ENCODE assay signal across 16 mouse cellular contexts in the genomic region with DNA sequence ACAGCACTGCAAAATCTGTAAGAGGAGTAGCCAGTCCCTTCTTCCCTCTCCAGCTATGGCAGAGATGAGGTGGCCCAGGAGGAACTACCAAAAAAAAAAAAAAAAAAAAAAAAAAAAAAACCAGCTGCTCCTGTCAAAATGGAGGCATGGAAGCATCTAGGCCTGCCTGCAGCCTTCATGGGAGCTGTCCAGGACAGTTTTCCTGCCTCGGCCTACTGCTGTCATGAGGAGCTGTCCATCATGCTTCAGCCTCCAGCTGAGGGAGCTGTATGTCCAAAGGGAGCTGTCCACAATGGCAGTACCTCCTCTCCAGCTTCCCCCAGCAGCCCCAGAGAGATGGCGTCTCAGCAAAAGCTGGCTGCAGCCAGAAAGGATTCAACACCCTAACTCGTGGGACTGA. TPM values are rescaled to one million over a fixed set of nuclear protein-coding genes. Genes with fewer than 3 reads are reported as not detected.
A peak's percentile ranks its signal among the peaks of the same experiment; 100 is the strongest.
DNase-seq lines count a peak whose midpoint lies in the region; ATAC-seq and TF ChIP-seq lines count a peak whose summit lies in the region.
"Had no signal": no experiment of that assay in that cellular context is flagged by ENCODE, and none has a peak within 500 bp of the region (broad histone marks: within the 10 kb centered on the region; RNA-seq: fewer than 3 reads in every experiment).

No protein-coding gene starts in this region.

- dilution Hi-C loops in CH12.LX (cut with MboI; ENCODE audit: extremely low pct_ligation_motif_present, extremely low pct_unique_long_range_greater_than_20kb, low sequenced_read_pairs), result no loop called here

- WGBS in intestine, postnatal 0 days, result 68% methylated on average over 3 of the region's 3 CpGs

- TF ChIP-seq CTCF in CH12.LX (conservative IDR thresholded peaks at IDR 0.05 in 1 of 2, IDR thresholded peaks at IDR 0.05 in 1 of 2; ENCODE audit: low read depth in 2 of 2, low read length in 2 of 2), result no peak
- no peak for TF ChIP-seq CTCF in intestine, postnatal 0 days (IDR thresholded peaks at IDR 0.05; ENCODE audit: low read depth)
- no peak for TF ChIP-seq CTCF in layer of hippocampus, adult 2 months (conservative IDR thresholded peaks at IDR 0.05)

- no peaks in the 10 kb centered on the region for H3K36me3 ChIP-seq in CH12.LX (replicated peaks in 1 of 2; ENCODE audit: control insufficient read depth in 1 of 2, insufficient read depth in 1 of 2, low read length in 1 of 2)
- H3K36me3 ChIP-seq in intestine, postnatal 0 days (ENCODE audit: control insufficient read depth, insufficient read depth), result no peaks in the 10 kb centered on the region
- H3K36me3 ChIP-seq: midbrain, embryonic 13.5 days had no signal

- no peak for TF ChIP-seq RAD21 in CH12.LX (IDR thresholded peaks at IDR 0.05; ENCODE audit: low read depth, low read length)

- H3K4me2 ChIP-seq in CH12.LX (ENCODE audit: insufficient read depth, low read depth, poor library complexity, severe bottlenecking), result no peak overlapping the region
- no peak overlapping the region for H3K4me2 ChIP-seq in intestine, postnatal 0 days (replicated peaks; ENCODE audit: low read depth)
- H3K4me2 ChIP-seq: midbrain, embryonic 13.5 days had no signal

- DNase-seq in 416B (ENCODE audit: low read depth) (peak; percentile 62), CH12.LX (ENCODE audit: extremely low read depth) (no peak), ZHBTc4 (ENCODE audit: low read depth, low spot score) (peak; percentile 85)
- no peak for DNase-seq in adrenal gland, adult (ENCODE audit: inconsistent age in 2 of 2, low spot score in 1 of 2)
- no peak for DNase-seq in layer of hippocampus, adult 2 months (ENCODE audit: low spot score in 2 of 2)
- DNase-seq in adrenal gland, postnatal 4 days (ENCODE audit: low spot score in 2 of 2), result no peak
- DNase-seq in thymus, postnatal 36 days, result no peak
- DNase-seq: cerebellum, adult 11-12 months; cerebellum, postnatal 36 days; kidney, postnatal 25 days; left cerebral cortex, postnatal 4 days; lung, postnatal 4 days; thymus, postnatal 4 days had no signal

- no peak overlapping the region for H3K4me3 ChIP-seq in CH12.LX (replicated peaks in 1 of 3; ENCODE audit: low read depth in 2 of 3, low read length in 2 of 3, poor library complexity in 1 of 3)
- H3K4me3 ChIP-seq in intestine, postnatal 0 days (ENCODE audit: low read depth, low read length), result no peak overlapping the region
- H3K4me3 ChIP-seq in layer of hippocampus, adult 2 months, result no peak overlapping the region
- H3K4me3 ChIP-seq: midbrain, embryonic 13.5 days had no signal

- peak; percentile 19; the same call in 1 of the 2 replicates for ATAC-seq in intestine, postnatal 0 days
- ATAC-seq: forebrain, embryonic 14.5 days; midbrain, embryonic 13.5 days had no signal

- no peaks in the 10 kb centered on the region for H3K4me1 ChIP-seq in CH12.LX (ENCODE audit: control insufficient read depth in 1 of 2, insufficient read depth in 2 of 2)
- H3K4me1 ChIP-seq in intestine, postnatal 0 days (replicated peaks; ENCODE audit: control insufficient read depth, insufficient read depth, low read length), result no peaks in the 10 kb centered on the region
- H3K4me1 ChIP-seq: midbrain, embryonic 13.5 days had no signal

- no peak overlapping the region for H3K27ac ChIP-seq in CH12.LX (ENCODE audit: insufficient read depth, low read depth)
- H3K27ac ChIP-seq in intestine, postnatal 0 days (ENCODE audit: low read depth, low read length), result no peak overlapping the region
- no peak overlapping the region for H3K27ac ChIP-seq in layer of hippocampus, adult 2 months
- H3K27ac ChIP-seq: midbrain, embryonic 13.5 days had no signal

- H3K79me2 ChIP-seq in CH12.LX (replicated peaks; ENCODE audit: control insufficient read depth, extremely low read depth, insufficient read depth, poor library complexity, severe bottlenecking), result no peaks in the 10 kb centered on the region

- in situ Hi-C loops in CH12.LX (cut with MboI; ENCODE audit: low pct_ligation_motif_present, low pct_unique_long_range_greater_than_20kb, low sequenced_read_pairs), result no loop called here

- no peak for TF ChIP-seq EP300 in CH12.LX (IDR thresholded peaks at IDR 0.05; ENCODE audit: low read length)

- no peaks in the 10 kb centered on the region for H3K9me3 ChIP-seq in CH12.LX (replicated peaks; ENCODE audit: low read length)
- no peaks in the 10 kb centered on the region for H3K9me3 ChIP-seq in intestine, postnatal 0 days (ENCODE audit: control insufficient read depth)
- H3K9me3 ChIP-seq: midbrain, embryonic 13.5 days had no signal

- no peak for TF ChIP-seq POLR2A in CH12.LX (IDR thresholded peaks at IDR 0.05; ENCODE audit: low read depth, low read length)

- H3K9ac ChIP-seq in CH12.LX (ENCODE audit: insufficient read depth, low read depth), result no peak overlapping the region
- H3K9ac ChIP-seq in intestine, postnatal 0 days (ENCODE audit: low read depth, low read length), result no peak overlapping the region
- H3K9ac ChIP-seq: midbrain, embryonic 13.5 days had no signal

- no peaks in the 10 kb centered on the region for H3K27me3 ChIP-seq in CH12.LX (replicated peaks)
- no peaks in the 10 kb centered on the region for H3K27me3 ChIP-seq in intestine, postnatal 0 days (replicated peaks; ENCODE audit: control insufficient read depth, insufficient read depth, low read length)
- H3K27me3 ChIP-seq: midbrain, embryonic 13.5 days had no signal

TF ChIP-seq in CH12.LX, 34 proteins besides CTCF, POLR2A, EP300 and RAD21:
- TF ChIP-seq KAT2A (IDR thresholded peaks at IDR 0.05; ENCODE audit: insufficient replicate concordance, low read length) (no peak), ZNF384 (IDR thresholded peaks at IDR 0.05; ENCODE audit: low read depth, low read length) (0 out of 2 replicates have a peak, but pooled peaks have one; percentile 46)
TF ChIP-seq in CH12.LX: peak in this region for 1.

RNA-seq across cellular contexts. Expression of a gene that starts 27.1 kb away (rescaled TPM):
- total RNA-seq in CH12.LX (2012; rRNA removed) (25.7 and 27.9 TPM in 2 replicates), CH12.LX (2014; rRNA removed) (32.6 and 37.0 TPM in 2 replicates)
- polyA plus RNA-seq in CH12.LX (2012; ENCODE audit: insufficient read length, low read depth), result 26.8 and 28.9 TPM in 2 replicates
- 10.1 and 11.9 TPM in 2 replicates for polyA plus RNA-seq in intestine, postnatal 0 days (2015; fragmentation: Nextera tagmentation; extraction: Ambion mirVana)
- 1 to 10 TPM; 9.3 to 9.7 TPM for total RNA-seq in layer of hippocampus, adult 2 months (2021)
- total RNA-seq in adrenal gland, postnatal 4 days (2021), result 10 to 100 TPM; 19.9 to 21.8 TPM

RNA-seq across cellular contexts. Expression of a gene that starts 30.6 kb away (rescaled TPM):
- total RNA-seq in CH12.LX (2012; rRNA removed) (13.7 and 17.0 TPM in 2 replicates), CH12.LX (2014; rRNA removed) (31.1 and 34.5 TPM in 2 replicates)
- polyA plus RNA-seq in CH12.LX (2012; ENCODE audit: insufficient read length, low read depth), result 29.9 and 36.8 TPM in 2 replicates
- 7.7 and 8.6 TPM in 2 replicates for polyA plus RNA-seq in intestine, postnatal 0 days (2015; fragmentation: Nextera tagmentation; extraction: Ambion mirVana)
- 10 to 100 TPM; 12.8 to 16.2 TPM for total RNA-seq in layer of hippocampus, adult 2 months (2021)
- 10 to 100 TPM; 16.6 to 17.6 TPM for total RNA-seq in adrenal gland, postnatal 4 days (2021)

RNA-seq across cellular contexts. Expression of a gene that starts 42.3 kb away (rescaled TPM):
- total RNA-seq in CH12.LX (2012; rRNA removed), result 47.7 and 53.5 TPM in 2 replicates
- total RNA-seq in CH12.LX (2014; rRNA removed), result 104 and 107 TPM in 2 replicates
- 90.0 and 93.2 TPM in 2 replicates for polyA plus RNA-seq in CH12.LX (2012; ENCODE audit: insufficient read length, low read depth)
- polyA plus RNA-seq in intestine, postnatal 0 days (2015; fragmentation: Nextera tagmentation; extraction: Ambion mirVana), result 60.0 and 64.6 TPM in 2 replicates
- total RNA-seq in layer of hippocampus, adult 2 months (2021), result 10 to 100 TPM; 33.0 to 35.3 TPM
- 10 to 100 TPM; 42.1 to 44.7 TPM for total RNA-seq in adrenal gland, postnatal 4 days (2021)

Comparison
In these comparisons a context has a peak if more than half of its experiments do, and no peak if none do; other contexts are left out.
1. DNase-seq: peak in 416B (single experiment) and ZHBTc4 (single experiment); none in CH12.LX (single experiment), adrenal gland, adult (0 of 2), layer of hippocampus, adult 2 months (0 of 2), adrenal gland, postnatal 4 days (0 of 2) and thymus, postnatal 36 days (0 of 2).